Mouse (Mus musculus) embryonic facial prominence, embryonic 10.5 days (tissue): ENCODE measurements around the gene Zfp422. TPM values are rescaled to one million over a fixed set of nuclear protein-coding genes. Genes with fewer than 3 reads are reported as not detected.
"Not testable (repeated sequence)": the region's sequence is repeated elsewhere in the genome, so short reads cannot be mapped to it uniquely, and the experiment has no call there.

Experiments
- DNase-seq: peaks from one replicate; pipeline ENCODE4 v3.0.0-alpha.2; 2017; ENCODE audit warnings: low spot score
- H3K27ac ChIP-seq: fragments of 300-500 bp; sonication (generic); replicated peaks from 2 replicates; pipeline ENCODE4 v1.5.1; 2016; ENCODE audit warnings: mild to moderate bottlenecking
- H3K27me3 ChIP-seq: fragments of 300-500 bp; sonication (generic); replicated peaks from 2 replicates; pipeline ENCODE4 v1.6.1; 2016; ENCODE audit warnings: low read depth, mild to moderate bottlenecking; ENCODE audit not compliant: poor library complexity, severe bottlenecking
- H3K36me3 ChIP-seq: fragments of 300-500 bp; sonication (generic); replicated peaks from 2 replicates; pipeline ENCODE4 v1.6.1; 2016; ENCODE audit warnings: mild to moderate bottlenecking, moderate library complexity
- H3K4me1 ChIP-seq: fragments of 300-500 bp; sonication (generic); 2 replicates; pipeline ENCODE4 v1.6.1; 2016
- H3K4me3 ChIP-seq: fragments of 300-500 bp; sonication (generic); 2 replicates; pipeline ENCODE4 v1.5.1; 2016; ENCODE audit warnings: mild to moderate bottlenecking, moderate library complexity
- H3K9me3 ChIP-seq: fragments of 300-500 bp; sonication (generic); 2 replicates; pipeline ENCODE4 v1.6.1; 2016; ENCODE audit warnings: mild to moderate bottlenecking
- WGBS: fragments of 180-500 bp; shearing (Covaris S2); methylation state at CpG from one replicate; pipeline ENCODE4 v1.1.7; 2016; 5-methylcytosine and 5-hydroxymethylcytosine counted together
- microRNA-seq: library from miRNA; unstranded; fragments of <30 nt; microRNA quantifications from one replicate; pipeline ENCODE4, GENCODE M21; 2017
- polyA plus RNA-seq: library from polyadenylated mRNA; unstranded; fragments of >200 nt; fragmentation: Nextera tagmentation; extraction: Ambion mirVana; gene quantifications from 2 replicates; pipeline ENCODE4 v1.2.1, GENCODE M21; 2016

The Zfp422 gene
- polyA plus RNA-seq, 1 experiment from 2014 or later, result 267 TPM

DNA sequence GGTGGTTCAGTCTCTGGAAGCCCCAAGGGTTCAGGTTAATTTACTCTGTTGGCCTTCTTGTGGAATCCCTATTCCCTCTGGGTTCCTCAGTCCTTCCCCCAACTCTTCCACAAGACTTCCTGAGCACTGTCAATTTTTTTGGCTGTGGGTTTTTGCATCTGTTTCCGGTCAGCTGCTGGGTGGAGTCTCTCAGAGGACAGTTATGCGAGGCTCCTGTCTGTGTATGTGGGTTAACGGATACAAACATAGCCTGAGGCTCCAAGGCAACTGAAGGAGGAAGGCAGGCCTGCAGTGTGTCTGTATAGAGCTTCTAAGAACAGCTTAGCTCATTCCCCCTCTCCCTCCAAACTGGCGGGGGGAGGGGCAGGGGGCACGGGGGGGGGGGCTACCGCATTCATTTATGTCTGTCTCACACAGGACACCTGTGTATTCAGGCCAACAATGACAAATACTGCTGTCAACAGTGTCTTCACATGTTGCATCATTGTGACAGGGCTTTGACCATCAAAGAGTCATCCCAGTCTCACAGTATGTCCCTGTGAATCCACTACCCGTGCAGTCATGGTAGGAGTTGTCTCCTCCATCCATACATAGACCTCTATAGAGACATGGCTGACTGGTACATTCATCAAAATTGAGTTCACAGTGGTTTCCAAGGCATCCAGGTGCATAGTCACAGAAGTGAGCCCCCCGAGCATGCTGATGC lies 7.3 kb downstream of the Zfp422 start:
- peaks cover 10% of the 10 kb centered on the region; the same call in 1 of the 2 replicates for H3K4me1 ChIP-seq
- H3K27ac ChIP-seq, result no peak overlapping the region
- no peak for DNase-seq
- H3K9me3 ChIP-seq, result no peaks in the 10 kb centered on the region
- H3K27me3 ChIP-seq, result no peaks in the 10 kb centered on the region
- H3K4me3 ChIP-seq, result no peak overlapping the region
- 56% methylated on average over 8 of the region's 8 CpGs for WGBS
- H3K36me3 ChIP-seq, result peaks cover 23% of the 10 kb centered on the region

GRCm38 (mm10) chr6:116618073-116618472 lies 10.7 kb downstream of the Zfp422 start:
- H3K9me3 ChIP-seq, result no peaks in the 10 kb centered on the region
- H3K27me3 ChIP-seq, result no peaks in the 10 kb centered on the region
- no peak overlapping the region for H3K27ac ChIP-seq
- H3K36me3 ChIP-seq, result no peaks in the 10 kb centered on the region
- DNase-seq, result no peak
- peaks cover 10% of the 10 kb centered on the region; the same call in 1 of the 2 replicates for H3K4me1 ChIP-seq
- no peak overlapping the region for H3K4me3 ChIP-seq

- DNase-seq, result no peak
- Histone ChIP-seq H3K4me3 (no peak overlapping the region), H3K27ac (no peak overlapping the region), H3K27me3 (no peaks in the 10 kb centered on the region), H3K9me3 (no peaks in the 10 kb centered on the region), H3K36me3 (no peaks in the 10 kb centered on the region), H3K4me1 (no peaks in the 10 kb centered on the region)
- 76% methylated on average over 2 of the region's 2 CpGs for WGBS
Observed at GRCm38 (mm10) chr6:116615719-116616118, 13.1 kb downstream of the Zfp422 start.

GRCm38 (mm10) chr6:116607230-116607629 lies 21.6 kb downstream of the Zfp422 start:
- H3K9me3 ChIP-seq, result no peaks in the 10 kb centered on the region
- no peaks in the 10 kb centered on the region for H3K27me3 ChIP-seq
- H3K4me1 ChIP-seq, result no peaks in the 10 kb centered on the region
- no peak for DNase-seq
- WGBS, result 48% methylated on average over 4 of the region's 4 CpGs
- H3K4me3 ChIP-seq, result no peak overlapping the region
- H3K27ac ChIP-seq, result no peak overlapping the region
- no peaks in the 10 kb centered on the region for H3K36me3 ChIP-seq

DNA sequence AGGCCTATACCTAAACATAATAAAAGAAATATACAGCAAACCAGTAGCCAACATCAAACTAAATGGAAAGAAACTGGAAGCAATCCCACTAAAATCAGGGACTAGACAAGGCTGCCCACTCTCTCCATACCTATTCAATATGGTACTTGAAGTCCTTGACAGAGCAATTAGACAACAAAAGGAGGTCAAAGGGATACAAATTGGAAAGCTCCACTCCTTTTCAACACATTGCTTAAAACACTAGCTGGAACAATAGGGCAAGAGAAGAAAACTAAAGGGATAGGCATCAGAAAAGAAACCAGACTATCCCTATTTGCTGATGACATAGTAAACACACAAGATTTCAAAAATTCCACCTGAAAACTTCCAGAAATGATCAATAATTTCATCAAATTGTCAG lies 27.8 kb downstream of the Zfp422 start:
- not testable (repeated sequence) for H3K27me3 ChIP-seq, H3K9me3 ChIP-seq, H3K4me1 ChIP-seq, H3K4me3 ChIP-seq, H3K27ac ChIP-seq, H3K36me3 ChIP-seq, DNase-seq

- Histone ChIP-seq H3K27me3 (no peaks in the 10 kb centered on the region), H3K9me3 (no peaks in the 10 kb centered on the region), H3K27ac (no peak within 1 kb of the TSS), H3K36me3 (no peaks in the 10 kb centered on the region), H3K4me3 (no peak within 1 kb of the TSS), H3K4me1 (no peaks in the 10 kb centered on the region)
- DNase-seq, result no peak
- 67% methylated on average over 4 of the region's 4 CpGs for WGBS
Observed at GRCm38 (mm10) chr6:116584095-116584494, 44.7 kb downstream of the Zfp422 start, which contains the start of gene Olfr215. Gene Olfr215, minus strand, starts transcription at chr6:116584195.

Small RNA genes within 50 kb of the gene (microRNA-seq; reads per million reads assigned to microRNA genes)
- not detected for gene Mir7043

Other genes starting within 250 kb of the Zfp422 start
- gene Alox5, start 167.8 kb downstream of the Zfp422 start, polyA plus RNA-seq, result 0.68 and 0.93 TPM in 2 replicates
- not detected in 2 replicates for gene Olfr211, start 139.9 kb downstream of the Zfp422 start, polyA plus RNA-seq
- not detected in 2 replicates for gene Olfr212, start 122.5 kb downstream of the Zfp422 start, polyA plus RNA-seq
- gene Olfr213, start 90.5 kb downstream of the Zfp422 start, polyA plus RNA-seq, result not detected in 2 replicates
- 0.64 and 0.85 TPM in 2 replicates for gene Gm5580, start 77.9 kb downstream of the Zfp422 start, polyA plus RNA-seq
- gene Olfr214, start 74.8 kb downstream of the Zfp422 start, polyA plus RNA-seq, result not detected in 2 replicates
- not detected in 2 replicates for gene Olfr215, start 44.8 kb downstream of the Zfp422 start, polyA plus RNA-seq
- 16.5 and 20.6 TPM in 2 replicates for gene Depp1, start 21.6 kb upstream of the Zfp422 start, polyA plus RNA-seq
- 12.8 and 19.0 TPM in 2 replicates for gene Rassf4, start 45.0 kb upstream of the Zfp422 start, polyA plus RNA-seq
- 0.04 and 0.06 TPM in 2 replicates for gene Tmem72, start 87.9 kb upstream of the Zfp422 start, polyA plus RNA-seq